Mouse (Mus musculus) activated CD4-positive, CD25-positive, alpha-beta regulatory T cell, adult 4 months (primary cell): ENCODE results near the gene Taf1d. TPM values are rescaled to one million over a fixed set of nuclear protein-coding genes. Genes with fewer than 3 reads are reported as not detected.
A peak's percentile ranks its signal among the peaks of the same experiment; 100 is the strongest.
"Not testable (repeated sequence)": the region's sequence is repeated elsewhere in the genome, so short reads cannot be mapped to it uniquely, and the experiment has no call there.

ENCODE experiments used
- ATAC-seq: one replicate; pipeline ENCODE4 v1.8.0; 2017
- polyA plus RNA-seq, 2 experiments: library from polyadenylated mRNA; unstranded; fragments of 100-300 nt; shearing (Covaris generic); gene quantifications; one replicate each; pipeline ENCODE4 v1.2.1; 2017

Gene Taf1d
- 100 to 1,000 TPM; 111 to 135 TPM for polyA plus RNA-seq

GRCm38 (mm10) chr9:15305503-15306397 is at the start of gene Taf1d:
Taf1d (plus strand) TSS chr9:15306214.
- ATAC-seq, result peak; percentile 90

DNA sequence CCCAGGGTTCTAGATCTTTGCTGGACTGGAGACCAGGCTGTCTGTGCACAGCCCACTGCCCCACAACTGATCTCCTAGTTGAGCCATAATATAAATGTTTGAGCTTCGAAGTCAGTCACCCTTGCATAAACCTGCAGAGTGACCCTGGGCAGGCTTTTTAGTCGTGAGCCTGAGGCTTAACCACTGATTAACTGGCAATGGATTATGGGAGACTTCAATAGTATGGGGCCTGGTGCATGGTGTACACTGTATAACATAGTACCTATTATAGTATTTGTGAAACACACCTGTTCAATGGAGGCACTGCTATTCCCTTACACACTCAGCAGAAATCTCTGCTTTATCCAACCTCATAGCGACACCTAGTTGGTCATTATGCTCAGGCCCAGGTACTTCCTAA is 49.8 kb upstream of the Taf1d start:
- no peak for ATAC-seq

- ATAC-seq, result no peak
Measured at GRCm38 (mm10) chr9:15261980-15262379, 44.0 kb upstream of the Taf1d start.

DNA sequence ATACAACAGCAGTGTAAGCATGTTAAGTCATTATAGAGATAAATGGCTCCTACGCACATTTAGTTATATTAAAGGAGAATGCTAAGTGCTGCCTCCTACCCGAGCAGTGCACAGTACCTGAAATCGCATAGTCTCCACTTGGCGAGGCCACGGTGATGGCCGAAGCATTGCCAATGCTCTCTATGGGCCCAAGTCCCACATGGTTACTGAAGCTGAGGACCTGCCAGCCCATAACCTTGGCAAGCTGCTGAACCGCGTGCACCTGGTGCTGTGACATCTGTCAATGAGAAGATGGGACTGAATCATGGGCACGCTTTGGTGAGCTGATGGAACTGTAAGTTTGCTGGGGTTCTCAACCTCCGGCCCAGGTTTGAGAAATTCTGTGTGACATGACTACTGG is 42.5 kb upstream of the Taf1d start:
- ATAC-seq, result no peak

GRCm38 (mm10) chr9:15273981-15274380 is 32.0 kb upstream of the Taf1d start:
- ATAC-seq, result no peak

DNA sequence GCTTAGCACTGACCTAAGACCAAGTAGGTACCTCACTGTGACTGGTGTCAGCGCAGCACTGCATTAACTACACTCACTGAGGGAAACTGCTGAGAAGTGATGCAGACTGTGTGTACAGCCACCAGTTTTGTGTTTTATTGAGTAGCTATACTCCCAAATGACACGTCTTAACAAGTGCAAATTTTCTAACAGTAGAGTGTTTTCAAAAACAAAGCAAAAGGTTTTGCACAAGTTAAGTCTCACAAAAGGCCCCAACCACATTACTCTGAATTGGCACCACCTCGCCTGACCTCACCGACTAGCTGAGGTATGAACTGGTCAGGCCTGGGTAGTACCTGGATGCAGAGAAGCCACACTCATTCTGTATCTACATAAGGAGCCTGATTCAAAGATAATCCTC is 29.2 kb upstream of the Taf1d start:
- no peak for ATAC-seq

- ATAC-seq, result no peak
Measured at GRCm38 (mm10) chr9:15278343-15278742, 27.7 kb upstream of the Taf1d start.

GRCm38 (mm10) chr9:15279139-15279648 is 26.8 kb upstream of the Taf1d start:
- ATAC-seq, result no peak

DNA sequence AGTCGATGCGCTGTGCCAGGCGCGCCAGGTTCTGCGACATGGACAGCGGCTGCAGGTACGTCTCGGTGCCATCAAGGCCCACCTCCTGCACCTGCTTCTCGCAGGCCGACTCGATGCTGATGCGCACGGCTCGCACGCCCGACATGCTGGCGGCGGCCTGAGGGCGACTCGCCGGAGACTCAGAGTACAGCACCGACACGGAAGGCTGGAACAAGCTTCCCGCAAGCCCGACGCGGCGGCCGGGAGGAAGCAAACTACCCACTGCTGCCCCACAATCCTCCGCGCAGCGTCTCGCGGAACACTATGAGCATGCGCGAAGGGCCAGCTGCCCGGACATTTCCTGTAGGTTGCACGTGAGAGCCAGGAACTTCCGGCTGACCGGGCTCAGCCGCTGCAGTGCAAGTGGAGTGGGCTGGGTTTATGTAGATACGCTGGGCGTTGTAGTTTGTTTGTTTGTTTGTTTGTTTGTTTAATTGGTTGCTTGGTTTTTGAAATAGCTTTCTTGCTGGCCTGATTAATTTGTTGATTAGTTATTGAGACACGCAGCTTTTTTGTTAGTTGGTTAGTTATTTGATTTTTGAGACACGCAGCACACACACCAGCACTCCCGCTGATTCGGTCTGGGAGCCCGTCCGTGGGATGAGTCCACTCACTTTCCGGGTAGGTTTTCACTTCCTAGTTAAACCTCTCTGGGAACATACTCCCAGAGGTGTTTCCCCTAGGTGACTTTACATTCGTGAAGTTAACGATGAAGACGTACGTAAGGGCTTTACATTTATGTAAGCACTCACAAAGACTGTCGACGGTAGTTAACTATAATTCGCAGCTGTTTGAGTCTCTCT is 26.1 kb upstream of the Taf1d start, which contains the start of gene Med17:
Gene Med17, minus strand, starts transcription at position 283 of the 842 bp plus-strand sequence.
- ATAC-seq, result peak; percentile 91

DNA sequence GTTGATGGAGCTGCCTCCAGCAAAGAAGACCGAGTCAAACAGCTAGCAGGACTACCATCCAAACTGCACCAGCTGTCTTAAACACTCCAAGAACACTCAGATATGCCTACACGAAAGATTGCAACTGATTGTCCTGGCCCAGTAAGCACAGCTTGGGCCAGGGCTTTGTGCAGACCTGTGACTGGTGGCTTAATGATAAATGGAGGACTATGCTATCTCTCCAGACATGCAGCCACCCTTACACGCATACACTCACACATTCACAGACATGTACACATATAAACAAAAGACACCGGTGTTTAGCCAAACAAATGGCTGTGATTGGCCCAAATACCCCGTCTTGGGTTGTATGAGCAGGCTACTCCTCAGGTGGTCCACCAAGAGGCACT is 25.5 kb upstream of the Taf1d start:
- no peak for ATAC-seq

GRCm38 (mm10) chr9:15285443-15285842 is 20.6 kb upstream of the Taf1d start:
- no peak for ATAC-seq

DNA sequence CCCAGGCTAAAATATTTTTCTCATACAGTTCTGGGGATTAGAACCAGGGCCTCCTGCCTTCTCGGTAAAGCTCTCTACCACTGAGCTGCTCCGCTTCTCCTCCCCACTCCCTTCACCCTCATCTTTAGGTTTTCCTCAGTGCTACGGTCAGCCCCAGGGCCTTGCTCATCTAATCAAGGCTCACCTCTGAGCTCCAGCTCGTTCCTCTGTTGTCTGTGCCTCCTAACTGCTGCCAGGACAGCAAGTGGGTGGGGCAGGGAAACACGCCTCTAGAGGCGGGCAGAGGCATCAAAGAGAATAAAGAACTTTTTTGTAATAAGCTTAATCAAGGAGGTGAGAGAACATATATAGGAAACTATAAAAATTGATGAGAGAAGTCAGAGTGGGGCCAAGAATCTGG is 18.2 kb upstream of the Taf1d start:
- no peak for ATAC-seq

GRCm38 (mm10) chr9:15288402-15288801 is 17.6 kb upstream of the Taf1d start:
- no peak for ATAC-seq

DNA sequence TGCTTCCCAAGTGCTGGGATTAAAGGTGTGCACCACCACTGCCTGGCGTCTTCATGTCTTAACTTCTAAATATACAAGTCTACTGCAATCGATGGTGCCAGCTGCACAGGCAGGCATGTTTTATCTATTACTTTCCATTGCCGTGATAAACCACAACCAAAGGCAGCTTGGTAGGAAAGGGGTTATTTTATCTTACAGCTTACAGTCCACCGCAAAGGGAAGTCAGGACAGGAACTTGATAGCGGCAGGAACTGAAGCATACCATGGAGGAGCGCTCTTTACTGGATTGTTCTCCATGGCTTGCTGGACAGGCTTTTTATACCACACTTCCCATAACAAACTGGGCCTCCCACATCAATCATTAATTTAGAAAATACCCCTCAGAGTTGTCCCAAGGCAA is 16.8 kb upstream of the Taf1d start:
- no peak for ATAC-seq

- no peak for ATAC-seq
Measured at GRCm38 (mm10) chr9:15297112-15297511, 8.9 kb upstream of the Taf1d start.

- ATAC-seq, result no peak
Measured at GRCm38 (mm10) chr9:15298451-15298850, 7.6 kb upstream of the Taf1d start.

DNA sequence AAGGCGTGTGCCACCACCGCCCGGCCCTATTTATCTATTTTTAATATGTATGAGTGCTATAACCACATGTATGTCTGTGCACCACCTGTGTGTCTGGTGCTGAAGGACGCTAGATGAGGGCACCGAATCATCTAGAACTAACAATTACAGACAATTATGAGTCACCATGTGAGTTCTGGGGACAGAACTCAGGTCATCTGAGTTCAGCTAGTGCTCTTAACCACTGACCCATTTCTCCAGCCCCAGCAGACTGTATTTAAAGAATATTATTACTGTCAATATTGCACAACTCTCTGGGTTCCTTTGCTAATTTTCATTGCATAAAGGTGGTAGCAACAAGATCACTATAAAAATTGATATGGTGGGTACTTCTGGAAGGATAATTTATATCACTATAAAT is 6.0 kb upstream of the Taf1d start:
- no peak for ATAC-seq

GRCm38 (mm10) chr9:15301399-15301798 is 4.6 kb upstream of the Taf1d start:
- no peak for ATAC-seq

- not testable (repeated sequence) for ATAC-seq
Measured at GRCm38 (mm10) chr9:15302006-15302405, 4.0 kb upstream of the Taf1d start.

GRCm38 (mm10) chr9:15302881-15303280 is 3.1 kb upstream of the Taf1d start:
- no peak for ATAC-seq

DNA sequence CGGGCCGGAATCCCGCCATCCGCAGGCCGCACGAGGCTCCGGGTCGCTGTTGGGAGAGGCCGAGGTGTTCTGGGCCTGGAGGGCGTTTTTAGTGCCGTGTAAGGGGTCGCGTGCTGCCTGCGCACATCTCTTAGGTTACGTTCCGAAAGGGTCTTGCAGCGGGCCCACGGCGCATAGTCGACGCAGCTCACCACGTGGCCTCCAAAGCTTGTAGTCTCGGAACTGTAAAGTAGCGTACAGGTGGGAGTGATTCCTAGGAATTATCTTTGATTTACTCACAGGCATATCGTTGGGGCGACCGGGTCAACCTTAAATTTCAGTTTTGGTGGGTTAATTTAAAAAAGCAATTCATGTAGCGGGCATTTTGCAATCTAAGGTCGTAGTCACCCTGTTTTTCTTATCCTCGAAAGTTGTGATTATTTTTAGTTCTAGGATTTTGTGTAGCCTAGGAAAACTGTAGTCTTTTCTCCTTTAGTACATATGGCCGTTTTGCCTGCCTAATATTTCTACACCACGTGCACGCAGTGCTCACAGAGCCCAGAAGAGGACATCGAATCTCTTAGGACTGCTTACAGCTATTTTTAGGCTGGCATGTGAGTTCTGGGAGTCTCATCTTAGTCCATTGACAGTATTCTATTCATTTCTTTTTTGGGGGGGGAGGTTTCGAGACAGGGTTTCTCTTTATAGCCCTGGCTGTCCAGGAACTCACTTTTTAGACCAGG is 545 bp downstream of the Taf1d start, which contains the start of gene 4931406C07Rik:
Gene 4931406C07Rik, minus strand, starts transcription at position 51 of the 722 bp plus-strand sequence.
- ATAC-seq, result peak; percentile 41

- no peak for ATAC-seq
Measured at GRCm38 (mm10) chr9:15307257-15307656, 1.2 kb downstream of the Taf1d start.

GRCm38 (mm10) chr9:15308254-15308653 is 2.2 kb downstream of the Taf1d start:
- ATAC-seq, result no peak
